Mouse (Mus musculus): ENCODE results near the gene Hsd17b14.

DNA sequence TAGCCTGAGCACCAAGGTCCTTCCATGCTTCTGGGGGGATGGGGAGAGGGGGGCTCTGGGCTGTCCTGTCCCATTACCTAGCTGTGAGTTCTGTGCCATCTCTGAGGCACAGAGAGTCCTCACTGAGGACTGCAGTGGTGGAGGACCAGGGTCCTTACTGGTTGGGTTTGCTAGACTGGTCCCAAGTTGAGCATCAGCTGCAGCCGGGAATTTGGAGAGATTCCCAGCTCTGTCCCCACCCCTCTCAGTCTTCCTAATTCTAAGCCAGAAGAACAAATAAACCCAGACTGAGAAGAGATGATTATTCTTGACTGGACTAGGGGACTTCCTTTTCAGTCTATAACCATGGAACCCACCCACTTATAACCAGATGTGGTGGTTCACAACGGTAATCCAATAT is 24.1 kb upstream of the Hsd17b14 start:
- TF ChIP-seq FLI1 (IDR thresholded peaks at IDR 0.05; ENCODE audit: low read length) (no peak), GATA1 (IDR thresholded peaks at IDR 0.05; ENCODE audit: borderline replicate concordance, low read length) (no peak)
